Mouse (Mus musculus): ENCODE results near the gene Rgs7.

GRCm38 (mm10) chr1:175097014-175097413 is 395.3 kb downstream of the Rgs7 start:
- TF ChIP-seq CTCF (IDR thresholded peaks at IDR 0.05; ENCODE audit: extremely low read depth, insufficient read length, insufficient replicate concordance, low read depth, low read length), result no peak
- no peak for TF ChIP-seq POLR2A (IDR thresholded peaks at IDR 0.05; ENCODE audit: low read depth, low read length)
